Mouse (Mus musculus): ENCODE measurements around the gene Sult1d1.

DNA sequence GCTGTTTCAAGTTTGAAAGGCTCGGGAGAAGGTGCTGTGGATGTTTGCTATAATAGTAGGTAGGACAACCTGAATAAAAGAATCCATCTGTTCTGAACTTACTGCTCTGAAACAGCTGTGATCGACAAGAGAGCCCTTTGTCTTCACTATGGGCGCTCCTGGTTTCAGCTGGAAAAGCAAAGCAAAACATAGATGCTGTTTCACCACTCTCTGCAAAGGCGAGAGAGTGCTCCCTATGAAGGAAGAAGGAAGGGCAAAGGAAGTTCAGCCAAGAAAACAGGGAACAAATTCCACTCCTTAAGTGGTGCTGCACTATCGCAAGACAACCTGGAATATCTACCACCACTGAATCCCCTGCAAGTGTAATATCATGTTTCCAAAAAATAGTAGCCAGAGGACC, 4.7 kb upstream of the Sult1d1 start:
- TF ChIP-seq CTCF (IDR thresholded peaks at IDR 0.05; ENCODE audit: low read depth) (no peak), EP300 (IDR thresholded peaks at IDR 0.05; ENCODE audit: low read depth) (no peak)
